Mouse (Mus musculus) adipocyte (in vitro differentiated cells): ENCODE results near the gene Kif26b.

Experiments
- DNase-seq: peaks from one replicate; pipeline ENCODE4 v3.0.0-alpha.2; 2016; ENCODE audit warnings: low spot score

Gene Kif26b

DNA sequence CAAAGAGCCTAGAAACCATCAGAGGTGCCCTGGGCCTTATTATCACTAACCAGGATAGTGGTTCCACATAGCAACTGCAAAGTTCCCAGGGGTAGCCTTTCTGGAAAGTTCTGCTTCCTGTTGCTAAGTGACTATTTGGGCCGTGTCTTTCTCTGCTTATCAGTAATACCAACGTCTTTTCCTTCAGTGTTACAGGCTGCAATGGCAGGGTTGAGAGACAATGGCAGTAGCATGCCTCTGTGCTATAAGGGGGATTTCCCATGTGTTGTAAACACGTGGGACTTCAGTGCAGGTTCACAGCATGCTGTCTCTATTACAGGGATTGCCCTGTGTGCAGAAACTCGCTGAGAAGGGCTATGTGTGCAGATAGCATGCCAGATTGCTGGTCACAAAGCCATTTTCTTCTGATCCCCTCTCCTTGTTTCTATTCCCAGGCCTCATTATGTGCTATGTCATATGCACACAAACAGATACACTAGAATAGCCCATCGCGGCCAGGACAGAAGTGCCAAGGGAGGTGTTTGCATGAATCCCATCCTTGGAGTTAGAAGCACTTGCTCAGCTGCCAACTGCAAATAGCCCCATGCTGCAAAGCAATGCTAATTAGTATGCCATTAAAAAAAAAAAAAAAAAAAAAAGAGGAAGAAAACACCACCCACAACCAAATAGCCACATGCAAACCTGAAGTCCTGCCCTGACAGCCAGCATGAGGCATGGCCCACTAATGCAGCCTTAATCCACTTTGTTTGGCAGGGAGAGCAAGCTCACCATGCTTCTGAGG, 384.2 kb downstream of the Kif26b start:
- DNase-seq: no peak

GRCm38 (mm10) chr1:178915056-178915455, 386.1 kb downstream of the Kif26b start:
- no peak for DNase-seq

- DNase-seq: no peak
Measured at GRCm38 (mm10) chr1:178917194-178917902, 388.4 kb downstream of the Kif26b start.

- no peak for DNase-seq
Measured at GRCm38 (mm10) chr1:178924492-178925183, 395.7 kb downstream of the Kif26b start.

- DNase-seq: no peak
Measured at GRCm38 (mm10) chr1:178929531-178929930, 400.6 kb downstream of the Kif26b start.

DNA sequence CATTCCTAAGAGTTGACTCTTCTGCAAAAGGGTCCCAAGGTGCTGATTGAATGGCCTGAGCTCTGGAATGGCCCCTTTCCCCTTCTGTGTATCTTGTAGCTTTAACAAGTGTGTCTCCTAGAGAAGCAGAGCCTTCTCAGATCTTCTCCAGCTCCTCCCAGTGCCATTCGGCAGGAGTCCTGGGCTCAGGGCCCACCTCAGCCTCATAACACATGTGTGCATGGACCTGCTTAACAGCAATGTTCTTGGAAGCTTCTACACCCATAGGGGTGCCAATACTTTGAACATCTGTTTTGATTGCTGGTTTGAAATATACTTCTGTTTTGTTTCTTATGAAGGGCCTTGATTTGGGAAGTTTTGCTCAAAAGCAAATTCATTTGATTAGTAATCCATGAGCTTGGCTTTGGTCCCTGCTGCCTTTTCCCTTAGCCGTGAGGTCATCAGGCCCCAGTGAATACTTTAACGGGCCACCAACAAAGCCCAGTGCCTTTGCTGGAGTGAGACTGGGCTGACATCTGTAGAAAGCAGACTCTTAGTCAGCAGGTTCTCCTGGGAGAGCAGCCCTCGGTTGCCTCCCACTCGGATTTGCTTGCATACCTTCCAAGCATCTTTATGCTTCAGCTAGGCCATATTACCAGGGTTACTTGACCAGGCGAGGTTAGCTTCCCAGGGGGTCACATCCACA, 405.2 kb downstream of the Kif26b start:
- no peak for DNase-seq

DNA sequence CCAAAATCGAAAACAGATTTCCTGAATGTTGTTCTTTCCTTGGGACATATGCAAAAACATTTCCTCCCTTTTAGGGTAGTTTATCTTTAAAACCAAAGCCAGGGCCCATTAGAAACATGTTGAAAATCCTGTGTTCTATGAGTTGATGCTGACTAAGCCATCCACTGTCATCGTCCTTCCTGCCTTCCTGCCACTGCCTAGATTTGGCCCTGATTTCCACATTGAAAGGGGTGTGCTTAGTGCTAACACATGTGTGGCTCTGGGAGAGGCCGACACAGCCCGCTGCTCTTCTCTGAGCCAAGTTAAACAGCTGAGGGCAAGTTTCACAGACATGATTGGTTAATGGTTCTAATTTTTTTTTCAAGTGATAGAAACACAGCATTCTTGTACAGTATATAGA, 407.5 kb downstream of the Kif26b start:
- DNase-seq: peak; percentile 62

DNA sequence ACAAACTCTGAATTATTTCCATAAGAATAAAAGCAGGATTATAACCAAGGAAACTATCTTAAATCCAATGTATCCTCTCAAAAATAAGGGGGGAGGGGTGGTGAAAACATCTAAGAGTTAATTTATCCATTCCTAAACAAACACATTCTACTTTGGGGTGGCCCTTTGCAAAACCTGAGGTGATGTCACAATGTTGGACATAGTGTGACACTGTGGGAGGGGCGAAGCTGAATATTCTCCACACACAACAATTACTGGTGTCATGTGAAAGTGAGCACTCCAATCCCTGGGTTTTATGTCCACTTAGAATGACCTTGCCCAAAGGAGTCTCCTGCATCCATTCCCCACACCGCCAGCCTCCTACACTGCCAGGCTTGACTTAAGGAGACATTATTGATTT, 408.1 kb downstream of the Kif26b start:
- DNase-seq: no peak

DNA sequence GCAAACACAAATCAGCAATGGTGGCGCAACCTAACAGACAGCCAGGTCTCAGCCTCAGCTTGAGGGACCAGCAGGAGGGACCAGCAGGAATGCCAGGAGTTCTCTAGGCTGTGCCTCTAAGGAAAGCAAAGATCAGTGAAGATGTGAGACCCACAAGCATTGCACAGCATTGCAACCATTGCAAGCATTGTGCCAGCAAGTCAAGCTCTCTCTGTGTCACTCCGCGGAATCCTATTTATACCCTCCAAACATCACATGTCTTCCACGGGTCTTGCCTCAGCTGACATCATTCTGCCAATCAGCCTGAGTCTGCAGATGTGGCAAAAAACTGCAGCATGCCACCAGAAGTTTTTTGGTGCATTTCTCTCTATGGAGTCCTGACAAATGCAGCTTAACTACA, 411.4 kb downstream of the Kif26b start:
- DNase-seq: no peak

DNA sequence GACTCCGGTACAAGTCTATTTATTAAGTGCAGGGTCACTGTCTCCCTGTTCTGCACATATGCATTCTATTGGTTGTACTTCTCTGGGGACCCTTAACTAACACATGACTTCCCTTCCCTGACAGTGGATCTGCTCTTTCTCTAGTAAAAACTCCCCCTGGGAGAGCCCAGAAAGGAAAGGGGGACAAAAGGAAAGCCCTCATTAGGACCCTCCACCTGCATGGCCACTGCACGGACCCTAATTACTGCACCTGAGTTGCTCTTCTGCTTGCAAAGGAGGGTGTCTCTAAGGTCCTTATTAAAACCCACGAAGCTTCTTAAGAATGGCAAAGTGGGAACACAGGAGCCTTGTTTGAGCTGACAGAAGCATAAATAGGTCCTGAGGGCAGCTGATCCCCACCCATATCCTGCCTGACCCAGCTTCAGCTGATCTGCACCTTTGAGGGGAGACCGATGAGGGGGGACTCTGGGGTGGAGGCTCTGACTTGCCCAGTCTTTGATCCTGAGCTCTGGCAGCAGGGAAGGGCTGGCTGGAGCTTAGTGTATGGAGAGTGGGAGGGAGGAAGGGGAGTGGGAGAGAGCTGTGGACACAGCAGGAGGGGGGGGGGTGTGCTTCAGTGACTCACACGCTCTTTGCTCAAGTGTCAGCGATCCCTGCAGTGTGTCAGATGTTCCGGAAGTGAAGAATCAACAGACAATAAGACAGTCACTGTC, 413.5 kb downstream of the Kif26b start:
- no peak for DNase-seq

DNA sequence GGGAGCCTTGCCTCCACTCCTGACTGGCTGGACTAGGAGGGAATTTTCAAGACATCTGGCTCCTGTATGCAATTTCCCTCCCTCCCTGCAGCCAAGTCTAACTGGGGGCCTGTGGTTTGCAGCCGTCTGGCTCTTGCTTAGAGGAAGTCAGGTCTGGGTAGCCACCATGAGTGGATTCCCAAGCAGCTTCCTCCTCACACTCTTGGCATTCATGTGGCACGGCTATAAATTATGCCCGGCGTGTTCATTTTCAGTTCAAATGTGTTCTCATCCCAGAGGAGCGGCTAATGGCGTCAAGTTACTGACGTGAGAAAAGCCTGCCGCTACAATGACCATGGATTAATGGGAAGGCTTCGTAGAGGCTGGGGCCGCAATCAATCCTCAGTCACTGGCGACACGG, 424.0 kb downstream of the Kif26b start:
- DNase-seq: no peak

DNA sequence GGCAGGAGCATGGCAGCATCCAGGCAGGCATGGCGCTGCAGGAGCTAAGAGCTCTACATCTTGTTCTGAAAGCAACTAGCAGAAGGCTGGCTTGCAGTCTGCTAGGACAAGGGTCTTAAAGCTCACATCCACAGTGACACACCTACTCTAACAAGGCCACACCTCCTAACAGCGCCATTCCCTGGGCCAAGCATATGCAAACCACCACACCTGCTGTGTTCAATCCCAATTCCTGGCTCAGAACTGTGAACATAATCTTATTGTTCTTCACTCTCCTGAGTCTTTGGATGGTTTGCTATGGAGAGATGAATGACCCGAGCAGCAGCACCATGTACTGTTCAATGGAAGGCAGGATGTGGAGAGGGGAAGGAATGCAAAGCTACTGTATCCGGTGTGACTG, 429.7 kb downstream of the Kif26b start:
- DNase-seq: no peak

DNA sequence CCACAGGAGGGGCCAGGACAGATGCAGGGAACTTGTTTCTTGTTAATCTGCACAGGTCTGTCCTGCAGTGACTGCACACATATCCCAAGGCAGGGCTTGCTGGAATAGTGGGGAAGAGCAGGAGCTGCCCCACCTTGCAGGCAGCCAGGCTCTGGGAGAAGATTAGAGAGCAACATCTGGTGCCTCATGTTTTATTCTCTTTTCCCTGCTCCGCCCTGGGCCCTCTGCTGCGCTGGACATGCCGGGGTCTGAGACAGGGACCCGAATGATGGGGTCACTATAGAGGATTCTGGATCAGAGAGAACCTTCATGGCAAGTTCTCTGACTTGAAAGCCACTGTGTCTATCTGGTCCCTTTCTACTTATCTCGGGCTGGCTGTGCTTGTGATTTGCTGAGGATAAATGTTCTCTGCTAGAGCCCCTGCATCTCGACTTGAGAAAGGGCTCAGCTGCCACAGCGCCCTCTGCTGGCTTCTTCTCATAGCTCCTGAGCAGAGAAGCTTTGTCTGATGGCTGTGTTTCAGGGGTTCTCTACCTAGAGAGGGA, 431.2 kb downstream of the Kif26b start:
- peak; percentile 41 for DNase-seq

- DNase-seq: no peak
Measured at GRCm38 (mm10) chr1:178961661-178962060, 432.7 kb downstream of the Kif26b start.

- no peak for DNase-seq
Measured at GRCm38 (mm10) chr1:178972055-178972454, 443.1 kb downstream of the Kif26b start.

- DNase-seq: no peak
Measured at GRCm38 (mm10) chr1:178978617-178979245, 449.8 kb downstream of the Kif26b start.

GRCm38 (mm10) chr1:178980185-178980584, 451.3 kb downstream of the Kif26b start:
- no peak for DNase-seq

DNA sequence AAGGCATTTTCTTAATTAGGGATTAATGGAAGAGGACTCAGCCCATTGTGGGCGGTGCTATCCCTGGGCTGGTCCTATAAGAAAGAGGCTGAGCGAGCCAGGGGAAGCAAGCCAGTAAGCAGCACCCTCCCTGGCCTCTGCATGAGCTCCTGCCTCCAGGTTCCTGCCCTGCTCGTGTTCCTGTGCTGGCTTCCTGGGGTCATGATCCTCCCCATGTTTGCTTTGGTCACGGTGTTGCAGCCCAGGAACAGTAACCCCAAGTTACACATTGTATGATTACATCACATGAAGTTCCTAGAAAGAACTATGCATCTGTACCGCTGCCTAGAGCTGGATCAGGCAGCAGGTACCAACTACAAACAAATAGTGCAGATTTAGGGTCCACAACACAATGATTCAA, 452.7 kb downstream of the Kif26b start:
- DNase-seq: no peak

DNA sequence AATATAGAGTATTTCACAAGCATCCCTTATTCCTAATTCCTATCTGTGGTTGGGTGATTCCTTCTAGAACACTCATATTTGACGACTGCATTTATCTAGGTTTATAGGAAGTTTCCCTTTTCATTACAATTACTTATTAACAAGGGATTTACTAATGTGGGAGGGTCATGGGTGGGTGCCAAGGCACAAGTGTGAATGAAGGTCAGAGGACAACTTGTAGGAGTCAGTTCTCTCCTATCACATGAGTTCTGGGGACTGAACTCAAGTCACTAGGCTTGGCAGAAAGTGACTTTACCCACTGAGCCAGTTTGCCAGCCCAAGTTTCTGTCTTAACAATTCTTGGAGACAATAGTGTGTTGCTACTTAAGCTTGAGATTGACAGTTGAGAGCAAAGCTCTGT, 459.3 kb downstream of the Kif26b start:
- peak; percentile 6 for DNase-seq
